Mouse (Mus musculus) hindbrain, embryonic 13.5 days (tissue): Measurements from ENCODE around the gene Trim46. TPM values are rescaled to one million over a fixed set of nuclear protein-coding genes. Genes with fewer than 3 reads are reported as not detected.
A peak's percentile ranks its signal among the peaks of the same experiment; 100 is the strongest.

Experiments
- ATAC-seq: fragments of 200-750 bp; cut with Nextera tagmentation; 2 replicates; pipeline ENCODE4 v1.8.0; 2017; ENCODE audit warnings: moderate TSS enrichment; ENCODE audit not compliant: low FRiP score
- H3K27ac ChIP-seq: fragments of 300-500 bp; sonication (generic); 2 replicates; pipeline ENCODE4 v1.5.1; 2015; ENCODE audit warnings: inconsistent platforms, mild to moderate bottlenecking, moderate library complexity
- H3K27me3 ChIP-seq: fragments of 300-500 bp; sonication (generic); 2 replicates; pipeline ENCODE4 v1.6.1; 2015; ENCODE audit warnings: mild to moderate bottlenecking, inconsistent platforms
- H3K36me3 ChIP-seq: fragments of 300-500 bp; sonication (generic); 2 replicates; pipeline ENCODE4 v1.6.1; 2015; ENCODE audit warnings: mild to moderate bottlenecking, inconsistent platforms
- H3K4me1 ChIP-seq: fragments of 300-500 bp; sonication (generic); replicated peaks from 2 replicates; pipeline ENCODE4 v1.6.1; 2015; ENCODE audit warnings: inconsistent platforms
- H3K4me2 ChIP-seq: fragments of 300-500 bp; sonication (generic); 2 replicates; pipeline ENCODE4 v1.6.1; 2015; ENCODE audit warnings: inconsistent platforms, mild to moderate bottlenecking, moderate library complexity
- H3K4me3 ChIP-seq: fragments of 300-500 bp; sonication (generic); 2 replicates; pipeline ENCODE4 v1.5.1; 2015; ENCODE audit warnings: mild to moderate bottlenecking, inconsistent platforms
- H3K9ac ChIP-seq: fragments of 300-500 bp; sonication (generic); 2 replicates; pipeline ENCODE4 v1.6.1; 2015; ENCODE audit warnings: mild to moderate bottlenecking, inconsistent platforms
- H3K9me3 ChIP-seq: fragments of 300-500 bp; sonication (generic); 2 replicates; pipeline ENCODE4 v1.6.1; 2016; ENCODE audit warnings: inconsistent platforms
- WGBS: fragments of 180-500 bp; shearing (Covaris S2); methylation state at CpG from one replicate; pipeline ENCODE4 v1.1.7; 2015; 5-methylcytosine and 5-hydroxymethylcytosine counted together
- polyA plus RNA-seq: library from polyadenylated mRNA; unstranded; fragments of >200 nt; fragmentation: Nextera tagmentation; extraction: Ambion mirVana; gene quantifications from 2 replicates; pipeline ENCODE4 v1.2.1, GENCODE M21; 2015

The Trim46 gene
- polyA plus RNA-seq, 1 experiment from 2014 or later: 64.3 TPM

GRCm38 (mm10) chr3:89202253-89203141 lies 43.6 kb downstream of the Trim46 start, which contains the start of gene Gba:
TSS of gene Gba (plus strand) at chr3:89202928.
- peak; percentile 87 for ATAC-seq
- no peaks in the 10 kb centered on the region for H3K27me3 ChIP-seq
- WGBS: 30% methylated on average over 13 of the region's 13 CpGs

DNA sequence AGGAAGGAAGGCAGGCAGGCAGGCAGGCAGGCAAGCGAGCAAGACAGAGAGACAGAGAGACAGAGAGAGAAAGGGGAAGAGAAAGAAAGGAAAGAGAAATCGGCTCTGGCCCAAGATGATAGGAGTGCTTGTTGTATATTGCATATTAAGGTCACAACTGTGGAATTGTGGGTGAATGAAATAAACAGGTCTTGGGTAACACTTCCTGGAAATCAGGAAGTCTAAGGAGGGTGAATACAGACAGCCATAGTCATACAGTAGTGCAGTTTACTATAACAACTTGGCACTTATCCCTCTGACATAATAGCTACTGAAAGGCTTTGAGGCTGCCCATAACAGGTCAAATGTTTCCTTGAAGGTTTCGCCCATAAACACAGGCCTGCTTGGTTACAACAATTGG lies 46.3 kb downstream of the Trim46 start:
- H3K27ac ChIP-seq: no peak overlapping the region
- 89% methylated on average over 3 of the region's 3 CpGs for WGBS

More at GRCm38 (mm10) chr3:89202253-89203141, 43.6 kb downstream of the Trim46 start, which contains the start of gene Gba:
- peaks cover 6% of the 10 kb centered on the region for H3K4me1 ChIP-seq
- H3K9ac ChIP-seq: peak within 1 kb of the TSS; percentile 75
- peak within 1 kb of the TSS; percentile 59; the same call in 1 of the 2 replicates for H3K27ac ChIP-seq
- H3K9me3 ChIP-seq: no peaks in the 10 kb centered on the region
- H3K4me3 ChIP-seq: peak within 1 kb of the TSS; percentile 50
- peaks cover 37% of the 10 kb centered on the region for H3K36me3 ChIP-seq
- peak within 1 kb of the TSS; percentile 71 for H3K4me2 ChIP-seq

DNA sequence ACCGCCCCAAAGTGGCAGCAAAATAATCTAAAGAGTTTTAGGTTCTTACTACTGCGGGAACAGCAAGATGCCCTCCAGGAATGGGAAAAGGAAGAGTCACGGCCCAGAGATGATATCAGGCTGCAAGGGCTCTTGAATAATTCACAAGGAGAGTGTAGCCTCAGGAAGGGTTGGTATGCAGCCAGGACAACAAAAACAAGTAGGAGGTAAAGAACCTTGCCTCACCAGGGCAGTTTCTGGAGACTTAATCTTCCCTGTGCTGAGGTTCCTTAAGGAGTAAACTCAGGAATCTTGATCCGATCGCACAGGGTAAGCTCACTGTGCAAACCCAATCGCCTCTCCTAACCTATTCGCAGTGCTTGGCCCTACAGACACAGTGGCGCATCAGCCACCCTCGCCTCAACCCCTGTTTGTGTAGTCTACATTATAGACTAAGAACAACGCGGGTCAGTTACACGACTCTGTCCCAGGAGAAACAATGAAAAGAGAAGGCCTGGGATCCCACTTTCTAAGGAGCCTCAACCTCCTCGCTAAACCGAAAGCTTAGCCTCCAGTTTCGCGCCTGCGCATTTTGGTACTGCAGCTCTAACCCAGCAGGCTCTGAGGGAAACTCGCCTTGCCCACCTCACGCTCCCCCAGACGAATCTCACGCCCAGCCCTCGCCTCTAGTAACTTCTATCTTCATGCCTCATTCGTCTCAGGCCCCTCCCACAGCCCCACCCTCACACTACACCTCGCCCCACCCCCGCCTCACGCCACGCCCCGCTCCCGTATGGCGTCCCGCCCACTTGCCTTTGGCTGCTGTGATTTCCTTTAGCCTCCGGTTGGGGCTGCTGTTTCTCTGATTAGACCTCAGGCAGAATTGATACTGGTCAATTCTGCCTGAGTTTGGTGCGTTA lies 49.9 kb downstream of the Trim46 start:
- Histone ChIP-seq H3K4me3 (peak overlapping the region; percentile 39), H3K4me1 (peaks cover 15% of the 10 kb centered on the region), H3K27ac (peak overlapping the region; percentile 79), H3K36me3 (no peaks in the 10 kb centered on the region), H3K27me3 (no peaks in the 10 kb centered on the region), H3K9ac (peak overlapping the region; percentile 70), H3K4me2 (peak overlapping the region; percentile 60), H3K9me3 (no peaks in the 10 kb centered on the region)
- ATAC-seq: peak; percentile 95
- 9% methylated on average over 33 of the region's 33 CpGs for WGBS

More for the DNA sequence above, 46.3 kb downstream of the Trim46 start:
- peaks cover 20% of the 10 kb centered on the region for H3K4me1 ChIP-seq
- no peak overlapping the region for H3K4me3 ChIP-seq
- no peak overlapping the region for H3K4me2 ChIP-seq
- no peaks in the 10 kb centered on the region for H3K9me3 ChIP-seq
- H3K27me3 ChIP-seq: no peaks in the 10 kb centered on the region
- no peak for ATAC-seq
- H3K9ac ChIP-seq: no peak overlapping the region
- peaks cover 10% of the 10 kb centered on the region for H3K36me3 ChIP-seq

GRCm38 (mm10) chr3:89193853-89194252 lies 52.3 kb downstream of the Trim46 start:
- H3K4me2 ChIP-seq: no peak overlapping the region
- no peak overlapping the region for H3K27ac ChIP-seq
- no peaks in the 10 kb centered on the region for H3K27me3 ChIP-seq
- no peak overlapping the region for H3K9ac ChIP-seq
- no peak overlapping the region for H3K4me3 ChIP-seq
- no peaks in the 10 kb centered on the region for H3K9me3 ChIP-seq
- 91% methylated on average over 2 of the region's 2 CpGs for WGBS
- peaks cover 15% of the 10 kb centered on the region for H3K4me1 ChIP-seq
- H3K36me3 ChIP-seq: peaks cover 1% of the 10 kb centered on the region
- ATAC-seq: no peak

DNA sequence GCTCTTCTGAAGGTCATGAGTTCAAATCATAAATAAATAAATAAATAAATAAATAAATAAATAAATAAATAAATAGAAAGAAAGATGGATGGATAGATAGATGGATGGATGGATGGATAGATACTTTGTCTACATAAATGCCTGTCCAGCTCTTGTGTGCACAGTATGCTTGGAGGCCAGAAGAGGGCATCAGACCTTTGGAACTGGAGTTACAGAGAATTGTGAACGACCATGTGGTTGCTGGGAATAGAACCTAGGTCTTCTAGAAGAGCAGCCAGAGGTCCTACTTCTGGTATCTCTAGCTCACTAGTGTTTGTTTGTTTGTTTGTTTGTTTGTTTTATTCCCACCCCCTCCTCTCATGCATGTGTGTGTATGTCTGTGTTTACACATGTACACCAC lies 52.8 kb downstream of the Trim46 start:
- Histone ChIP-seq H3K36me3 (peaks cover 6% of the 10 kb centered on the region), H3K4me2 (no peak overlapping the region), H3K27ac (no peak overlapping the region), H3K9me3 (no peaks in the 10 kb centered on the region), H3K4me3 (no peak overlapping the region), H3K4me1 (peaks cover 15% of the 10 kb centered on the region), H3K27me3 (0 out of 2 replicates have a peak, but pooled peaks cover under 1% of the 10 kb centered on the region), H3K9ac (no peak overlapping the region)
- 78% methylated on average over 1 of the region's 1 CpGs for WGBS
- no peak for ATAC-seq

DNA sequence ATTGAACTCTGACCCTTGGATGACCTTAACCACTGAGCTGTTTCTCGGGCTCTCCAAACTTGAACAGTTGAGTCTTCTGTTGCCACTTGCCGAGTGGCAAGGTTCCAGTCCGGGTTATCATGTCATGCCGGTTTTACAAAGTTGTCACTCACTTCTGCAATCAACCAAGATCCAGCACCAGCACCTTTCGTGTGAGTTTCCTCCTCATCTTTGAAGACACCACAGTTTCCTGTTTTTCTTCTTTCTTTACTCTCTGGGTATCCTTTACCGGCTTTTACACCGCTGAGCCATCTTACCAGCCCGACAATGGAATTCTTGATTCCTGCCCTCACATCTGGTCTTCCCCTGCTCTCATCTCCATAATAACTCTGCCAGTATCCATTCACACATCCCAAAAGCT lies 55.7 kb downstream of the Trim46 start:
- WGBS: 91% methylated on average over 8 of the region's 8 CpGs

GRCm38 (mm10) chr3:89188478-89188875 lies 57.6 kb downstream of the Trim46 start:
- H3K4me3 ChIP-seq: no peak overlapping the region
- H3K27me3 ChIP-seq: 0 out of 2 replicates have a peak, but pooled peaks cover 8% of the 10 kb centered on the region
- H3K9me3 ChIP-seq: no peaks in the 10 kb centered on the region
- no peak overlapping the region for H3K27ac ChIP-seq
- WGBS: 63% methylated on average over 12 of the region's 12 CpGs
- H3K36me3 ChIP-seq: peaks cover 19% of the 10 kb centered on the region
- H3K4me1 ChIP-seq: peaks cover 30% of the 10 kb centered on the region
- no peak for ATAC-seq
- no peak overlapping the region for H3K4me2 ChIP-seq
- H3K9ac ChIP-seq: no peak overlapping the region

More for the DNA sequence above, 55.7 kb downstream of the Trim46 start:
- peaks cover 12% of the 10 kb centered on the region for H3K4me1 ChIP-seq
- no peak overlapping the region for H3K9ac ChIP-seq
- no peaks in the 10 kb centered on the region for H3K9me3 ChIP-seq
- no peak overlapping the region for H3K27ac ChIP-seq
- H3K4me2 ChIP-seq: no peak overlapping the region
- peaks cover 19% of the 10 kb centered on the region for H3K36me3 ChIP-seq
- H3K4me3 ChIP-seq: no peak overlapping the region
- 0 out of 2 replicates have a peak, but pooled peaks cover 8% of the 10 kb centered on the region for H3K27me3 ChIP-seq
- ATAC-seq: no peak

- Histone ChIP-seq H3K27ac (no peak overlapping the region), H3K27me3 (0 out of 2 replicates have a peak, but pooled peaks cover 8% of the 10 kb centered on the region), H3K4me3 (no peak overlapping the region), H3K4me2 (no peak overlapping the region), H3K4me1 (peaks cover 34% of the 10 kb centered on the region), H3K36me3 (peaks cover 19% of the 10 kb centered on the region), H3K9ac (no peak overlapping the region), H3K9me3 (no peaks in the 10 kb centered on the region)
- WGBS: 65% methylated on average over 18 of the region's 18 CpGs
- ATAC-seq: no peak
These were observed 58.2 kb downstream of the Trim46 start for GRCm38 (mm10) chr3:89187690-89188477.

DNA sequence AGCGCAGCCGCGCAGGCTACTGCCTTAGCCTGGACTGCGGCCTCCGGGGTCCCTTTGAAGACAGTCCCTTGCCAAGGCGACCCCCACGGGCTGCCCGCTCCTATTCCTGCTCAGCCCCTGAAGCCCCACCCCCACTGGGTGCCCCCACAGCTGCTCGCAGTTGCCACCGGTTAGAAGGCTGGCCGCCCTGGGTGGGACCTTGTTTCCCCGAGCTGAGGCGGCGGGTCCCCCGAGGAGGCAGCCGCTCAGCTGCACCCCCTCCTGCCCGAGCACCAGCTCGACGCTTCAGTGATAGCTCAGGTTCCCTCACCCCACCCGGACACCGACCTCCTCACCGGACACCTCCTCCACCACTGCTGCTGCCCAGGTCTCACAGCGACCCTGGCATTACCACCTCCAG lies 58.9 kb downstream of the Trim46 start:
- Histone ChIP-seq H3K36me3 (peaks cover 22% of the 10 kb centered on the region), H3K9me3 (no peaks in the 10 kb centered on the region), H3K27ac (no peak overlapping the region), H3K4me2 (no peak overlapping the region), H3K4me3 (no peak overlapping the region), H3K4me1 (peaks cover 40% of the 10 kb centered on the region), H3K27me3 (0 out of 2 replicates have a peak, but pooled peaks cover 8% of the 10 kb centered on the region), H3K9ac (peak overlapping the region; percentile 39)
- WGBS: 32% methylated on average over 23 of the region's 23 CpGs
- ATAC-seq: no peak
